Mouse (Mus musculus): ENCODE results near the gene Ggt7. TPM values are rescaled to one million over a fixed set of nuclear protein-coding genes. Genes with fewer than 3 reads are reported as not detected.
"Not testable (repeated sequence)": the region's sequence is repeated elsewhere in the genome, so short reads cannot be mapped to it uniquely, and the experiment has no call there.

Ggt7 gene
- total RNA-seq, 1 experiment from 2014 or later: not detected

GRCm38 (mm10) chr2:155513543-155513942 lies 4.5 kb downstream of the Ggt7 start:
- no peak for ATAC-seq (replicated peaks; ENCODE audit: low read depth, poor library complexity, severe bottlenecking)

GRCm38 (mm10) chr2:155512479-155512878 lies 5.6 kb downstream of the Ggt7 start:
- ATAC-seq (replicated peaks; ENCODE audit: low read depth, poor library complexity, severe bottlenecking): peak; percentile 67

GRCm38 (mm10) chr2:155507721-155508470 lies 10.1 kb downstream of the Ggt7 start:
- no peak for ATAC-seq (replicated peaks; ENCODE audit: low read depth, poor library complexity, severe bottlenecking)

- no peak for ATAC-seq (replicated peaks; ENCODE audit: low read depth, poor library complexity, severe bottlenecking)
These were observed 12.2 kb downstream of the Ggt7 start for GRCm38 (mm10) chr2:155505811-155506210.

GRCm38 (mm10) chr2:155504440-155505355 lies 13.3 kb downstream of the Ggt7 start:
- no peak for ATAC-seq (replicated peaks; ENCODE audit: low read depth, poor library complexity, severe bottlenecking)

- no peak for ATAC-seq (replicated peaks; ENCODE audit: low read depth, poor library complexity, severe bottlenecking)
These were observed 15.4 kb downstream of the Ggt7 start for GRCm38 (mm10) chr2:155502596-155502995.

DNA sequence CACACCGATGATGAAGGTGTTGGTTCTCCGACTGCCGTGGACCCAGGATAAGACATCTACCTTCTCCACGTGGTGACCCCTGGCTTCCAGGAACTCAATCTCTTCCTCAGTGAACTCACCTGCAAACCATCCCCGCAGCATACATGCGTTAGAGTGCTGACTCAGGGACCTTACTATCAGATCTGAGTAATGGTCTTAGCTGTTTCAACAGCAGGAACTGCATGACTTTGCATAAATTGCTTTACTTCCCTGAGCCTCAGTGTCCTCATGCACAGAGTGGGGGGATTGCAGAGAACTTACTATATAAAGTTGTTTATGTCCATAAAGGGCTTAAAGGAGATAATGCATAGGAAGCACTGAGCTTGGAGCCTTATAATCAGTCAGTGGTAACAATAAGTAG lies 27.0 kb downstream of the Ggt7 start:
- no peak for ATAC-seq (replicated peaks; ENCODE audit: low read depth, poor library complexity, severe bottlenecking)

DNA sequence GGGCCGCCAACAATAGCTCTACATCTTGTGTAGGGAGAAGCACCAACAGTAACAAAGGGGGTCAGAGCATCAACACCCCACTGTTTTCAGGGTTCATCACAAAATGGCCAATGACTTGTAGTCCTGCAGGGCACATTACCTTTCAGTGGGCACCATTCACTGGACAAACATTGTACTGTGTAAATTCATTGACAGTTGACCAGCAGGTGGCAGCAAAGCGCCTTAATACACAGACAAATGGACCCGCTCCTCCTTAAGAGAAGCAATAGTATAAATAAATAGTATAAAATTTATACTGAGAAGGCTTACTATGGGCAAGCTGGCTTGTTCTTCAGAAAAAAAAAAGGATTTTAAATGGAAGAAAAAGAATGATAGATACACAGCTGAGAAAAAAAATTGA lies 36.0 kb downstream of the Ggt7 start:
- peak; percentile 87 for ATAC-seq (replicated peaks; ENCODE audit: low read depth, poor library complexity, severe bottlenecking)

GRCm38 (mm10) chr2:155473570-155474088 lies 44.4 kb downstream of the Ggt7 start, which contains the start of gene Ncoa6:
Ncoa6 (minus strand) TSS chr2:155473894.
- ATAC-seq (replicated peaks; ENCODE audit: low read depth, poor library complexity, severe bottlenecking): peak; percentile 65

- peak; percentile 50 for ATAC-seq (replicated peaks; ENCODE audit: low read depth, poor library complexity, severe bottlenecking)
These were observed 45.1 kb downstream of the Ggt7 start for GRCm38 (mm10) chr2:155472671-155473569.

DNA sequence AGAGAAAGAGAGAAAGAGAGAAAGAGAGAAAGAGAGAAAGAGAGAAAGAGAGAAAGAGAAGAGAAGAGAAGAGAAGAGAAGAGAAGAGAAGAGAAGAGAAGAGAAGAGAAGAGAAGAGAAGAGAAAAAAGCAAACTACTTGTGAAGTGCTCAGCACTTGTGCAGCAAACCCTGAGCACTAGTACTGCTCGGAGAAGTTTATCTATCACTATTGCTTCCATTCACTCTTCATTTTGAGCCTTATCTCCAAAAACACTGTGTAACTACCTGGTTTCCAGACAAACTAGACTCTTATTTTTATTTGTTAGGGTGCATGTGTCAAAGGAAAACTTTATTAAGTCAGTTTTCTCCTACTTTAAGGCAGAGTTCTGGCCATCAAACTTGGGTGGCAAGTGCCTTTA lies 51.2 kb downstream of the Ggt7 start:
- no peak for ATAC-seq (replicated peaks; ENCODE audit: low read depth, poor library complexity, severe bottlenecking)

- ATAC-seq (replicated peaks; ENCODE audit: low read depth, poor library complexity, severe bottlenecking): no peak
These were observed 64.4 kb downstream of the Ggt7 start for GRCm38 (mm10) chr2:155453591-155453990.

DNA sequence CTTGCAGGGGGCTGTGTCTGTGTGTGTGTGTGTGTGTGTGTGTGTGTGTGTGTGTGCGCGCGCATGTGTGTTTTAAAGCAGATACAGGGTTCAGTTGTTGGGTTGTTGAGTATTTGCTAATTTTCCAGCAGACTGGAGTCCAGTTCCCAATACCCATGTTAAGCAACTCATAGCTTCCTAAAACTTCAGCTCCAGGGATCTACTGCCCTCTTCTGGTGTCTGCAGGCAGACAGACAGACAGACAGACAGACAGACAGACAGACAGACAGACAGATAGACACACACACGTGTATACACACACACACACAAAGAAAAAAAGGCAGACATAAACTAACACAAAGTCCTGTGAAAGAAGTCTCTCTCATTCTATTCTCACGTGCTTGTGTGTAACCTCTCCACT lies 66.8 kb downstream of the Ggt7 start:
- no peak for ATAC-seq (replicated peaks; ENCODE audit: low read depth, poor library complexity, severe bottlenecking)

- ATAC-seq (replicated peaks; ENCODE audit: low read depth, poor library complexity, severe bottlenecking): not testable (repeated sequence)
These were observed 70.1 kb downstream of the Ggt7 start for GRCm38 (mm10) chr2:155447906-155448305.

DNA sequence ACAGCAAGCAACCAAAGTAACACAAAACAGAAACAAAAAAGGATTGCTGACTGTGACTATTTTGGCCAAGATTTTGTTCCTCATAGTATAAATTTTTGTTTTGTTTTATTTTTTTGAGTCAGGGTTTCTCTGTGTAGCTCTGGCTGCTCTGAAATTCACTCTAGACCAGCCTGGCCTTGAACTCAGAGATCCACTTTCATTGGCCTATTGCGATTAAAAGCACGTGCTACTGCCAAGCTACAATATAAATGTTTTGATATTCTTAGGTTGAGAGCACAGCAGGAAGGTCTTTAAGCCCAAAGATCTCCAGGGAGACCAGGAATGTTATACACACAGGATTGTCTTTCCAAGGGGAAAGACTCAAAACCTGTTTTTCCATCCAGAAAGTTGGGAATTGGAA lies 74.6 kb downstream of the Ggt7 start:
- no peak for ATAC-seq (replicated peaks; ENCODE audit: low read depth, poor library complexity, severe bottlenecking)

DNA sequence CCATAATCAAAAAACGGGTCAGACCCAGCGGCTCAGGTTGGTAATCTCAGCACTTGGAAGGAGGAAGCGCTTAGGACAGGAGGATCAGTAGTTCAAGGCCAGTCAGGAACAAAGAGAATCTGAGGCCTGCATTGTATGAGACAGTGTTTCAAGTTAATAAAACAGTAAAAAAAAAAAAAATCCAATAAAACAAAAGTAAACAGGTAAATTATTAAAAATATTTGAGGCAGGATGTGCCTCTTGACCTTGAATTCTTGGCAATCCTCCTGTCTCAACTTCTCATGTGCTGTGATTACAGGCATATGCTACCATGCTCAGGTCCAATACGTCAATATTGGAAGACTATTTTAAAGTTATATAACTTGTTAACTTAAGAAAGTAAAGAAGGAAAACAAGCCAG lies 75.1 kb downstream of the Ggt7 start:
- ATAC-seq (replicated peaks; ENCODE audit: low read depth, poor library complexity, severe bottlenecking): no peak

Data from common myeloid progenitor, adult 5-6 weeks (primary cell).